Mouse (Mus musculus) heart, adult 2 months (tissue): ENCODE results near the gene Tmem44. TPM values are rescaled to one million over a fixed set of nuclear protein-coding genes. Genes with fewer than 3 reads are reported as not detected.

Experiments
- DNase-seq, 2 experiments: peaks; one replicate each; pipeline ENCODE4 v3.0.0; 2021
- H3K27ac ChIP-seq: fragments of 200-600 bp; 2 replicates; pipeline ENCODE4 v1.8.1; 2022
- H3K27me3 ChIP-seq: fragments of 200-500 bp; 2 replicates; pipeline ENCODE4 v1.6.1; 2012; ENCODE audit warnings: mild to moderate bottlenecking, low read length, inconsistent platforms, mixed read lengths; ENCODE audit not compliant: control insufficient read depth, insufficient read depth
- H3K36me3 ChIP-seq: fragments of 200-500 bp; 2 replicates; pipeline ENCODE4 v1.6.1; 2012; ENCODE audit warnings: low read length, inconsistent platforms; ENCODE audit not compliant: control insufficient read depth, insufficient read depth
- H3K4me1 ChIP-seq: fragments of 200-500 bp; 2 replicates; pipeline ENCODE4 v1.6.1; 2011; ENCODE audit warnings: low read length; ENCODE audit not compliant: control insufficient read depth, insufficient read depth
- H3K4me3 ChIP-seq: fragments of 200-600 bp; 2 replicates; pipeline ENCODE4 v1.8.1; 2022
- H3K79me2 ChIP-seq: fragments of 200-500 bp; replicated peaks from 2 replicates; pipeline ENCODE4 v1.6.1; 2012; ENCODE audit warnings: mild to moderate bottlenecking, inconsistent platforms, low read length, moderate library complexity, mixed read lengths; ENCODE audit not compliant: control insufficient read depth, insufficient read depth
- H3K9ac ChIP-seq: fragments of 200-500 bp; 2 replicates; pipeline ENCODE4 v1.6.1; 2012; ENCODE audit warnings: low read depth, mild to moderate bottlenecking, control low read depth, inconsistent platforms, low read length, mixed read lengths
- CTCF ChIP-seq: fragments of 200-600 bp; IDR thresholded peaks from 2 replicates; pipeline ENCODE4 v1.8.1; 2022; ENCODE audit warnings: antibody characterized with exemption, mild to moderate bottlenecking, moderate library complexity
- EP300 ChIP-seq: fragments of 200-500 bp; IDR thresholded peaks from 2 replicates; pipeline ENCODE4 v1.6.1; 2011; ENCODE audit warnings: low read depth, low read length, control low read depth; ENCODE audit not compliant: insufficient read depth
- POLR2A ChIP-seq: fragments of 200-500 bp; IDR thresholded peaks from 2 replicates; pipeline ENCODE4 v1.6.1; 2011; ENCODE audit warnings: mild to moderate bottlenecking, low read depth, low read length, control low read depth; ENCODE audit not compliant: insufficient read depth
- WGBS: fragments of 180-500 bp; shearing (Covaris S2); methylation state at CpG from one replicate; pipeline ENCODE4 v1.1.7; 2018; 5-methylcytosine and 5-hydroxymethylcytosine counted together
- intact Hi-C: fragments of 180-260 bp; cut with DNase I; formaldehyde crosslinking; loops from one replicate; pipeline ENCODE4 v1.15.1; 2025
- long read RNA-seq: library from polyadenylated mRNA; stranded (forward); transcript quantifications from one replicate; pipeline ENCODE4 v2.0.0, GENCODE M21; 2021
- polyA plus RNA-seq: library from polyadenylated mRNA; depleted of rRNA; stranded (reverse); fragments of >200 nt; gene quantifications from 2 replicates; pipeline ENCODE4 v1.2.3, GENCODE M21; 2012; rRNA removed
- total RNA-seq, 2 experiments: library from RNA; stranded (reverse); gene quantifications; 2 replicates each; pipeline ENCODE4 v1.2.3; 2021

Gene Tmem44
- total RNA-seq (1 to 10 TPM; 4.4 to 5.8 TPM), polyA plus RNA-seq (9.8 and 12.0 TPM in 2 replicates)
- long read RNA-seq, partial matches to known transcripts = 0 of 2 reads
- long read RNA-seq, other reads (novel, unspliced or antisense) = 1 of 2 reads

DNA sequence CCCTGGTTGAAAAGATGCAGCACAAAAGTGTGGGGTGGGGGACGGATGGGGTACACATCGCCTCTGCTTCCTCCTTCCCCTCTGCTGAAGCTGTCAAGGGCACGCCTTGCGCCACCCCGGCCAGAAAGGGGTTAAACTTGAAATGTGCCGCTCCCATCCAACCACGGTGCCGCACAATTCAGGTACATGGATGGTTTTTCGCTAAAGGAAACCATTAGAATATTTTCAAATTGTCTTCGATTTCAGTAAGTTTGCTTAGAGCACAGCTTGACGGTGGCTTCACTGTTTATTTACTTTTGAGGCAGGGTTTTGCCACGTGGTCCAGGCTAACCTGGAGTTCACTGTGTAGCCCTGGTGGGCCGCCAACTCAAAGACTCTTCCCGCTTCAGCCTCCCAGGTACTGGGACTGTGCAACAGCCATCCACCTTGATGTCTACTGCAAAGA lies at the start of gene Tmem44:
Tmem44 (minus strand) TSS at position 95 of the 445 bp plus-strand sequence.
- TF ChIP-seq POLR2A = no peak
- no peak for TF ChIP-seq EP300
- TF ChIP-seq CTCF = no peak
- Histone ChIP-seq H3K9ac (peak within 1 kb of the TSS; percentile 96), H3K79me2 (no peaks in the 10 kb centered on the region), H3K27me3 (no peaks in the 10 kb centered on the region), H3K4me3 (peak within 1 kb of the TSS; percentile 88), H3K36me3 (no peaks in the 10 kb centered on the region), H3K27ac (peak within 1 kb of the TSS; percentile 90), H3K4me1 (peaks cover 12% of the 10 kb centered on the region)
- no peak for DNase-seq
- WGBS = 13% methylated on average over 14 of the region's 14 CpGs
- intact Hi-C loops = loop anchor here (10.0 kb wide), 1 partner anchor 724 kb away; the partner anchor contains the start of gene Ppp1r2

DNA sequence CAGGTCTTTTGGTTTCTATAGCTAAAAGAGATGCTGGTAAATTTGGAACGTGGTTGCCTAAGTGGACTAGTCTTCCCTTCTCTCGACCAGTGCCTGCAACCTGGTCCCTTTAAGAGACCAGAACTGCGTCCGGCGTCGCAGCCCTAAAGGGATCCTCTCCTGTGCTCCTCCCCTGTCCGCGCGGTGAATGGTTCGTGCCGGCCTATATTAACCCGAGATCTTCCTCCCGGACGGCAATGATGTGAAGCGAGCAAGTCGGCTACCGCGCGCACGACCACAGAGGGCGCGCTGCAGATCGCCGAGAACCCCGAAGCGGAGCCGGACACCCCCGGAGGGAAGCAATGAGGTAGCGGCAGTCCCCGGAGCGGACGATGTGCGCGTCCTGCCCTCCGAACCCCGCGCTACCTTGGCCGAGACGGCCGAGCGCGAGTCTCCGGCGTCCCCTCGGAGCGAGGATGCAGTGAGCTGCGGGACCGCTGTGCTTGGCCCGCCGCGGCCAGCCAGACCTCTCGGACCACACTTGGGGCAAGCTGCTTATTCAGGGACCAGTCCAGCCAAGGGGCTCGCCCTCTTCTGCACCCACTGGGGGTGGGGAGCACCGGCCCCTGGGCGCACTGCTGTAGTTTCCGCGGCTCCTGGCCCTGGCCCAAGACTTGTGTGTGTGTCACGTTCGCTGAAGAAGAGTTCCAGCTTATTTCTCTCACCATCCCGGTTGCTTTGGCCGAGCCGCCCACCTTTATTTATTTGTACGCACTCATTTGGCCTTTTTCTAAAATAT lies 49.0 kb upstream of the Tmem44 start, which contains the start of gene Fam43a:
Fam43a (plus strand) TSS at position 233 of the 778 bp plus-strand sequence.
- peak within 1 kb of the TSS; percentile 76 for H3K4me3 ChIP-seq
- H3K36me3 ChIP-seq = peaks cover 4% of the 10 kb centered on the region
- peak; percentile 96 for DNase-seq
- intact Hi-C loops = loop anchor here (1.0 to 2.0 kb wide), 4 partner anchors 93 to 341 kb away; no protein-coding TSS in a partner anchor
- under 1% methylated on average over 63 of the region's 63 CpGs for WGBS
- peaks cover 7% of the 10 kb centered on the region for H3K4me1 ChIP-seq
- H3K27ac ChIP-seq = peak within 1 kb of the TSS; percentile 97
- H3K9ac ChIP-seq = peak within 1 kb of the TSS; percentile 98
- TF ChIP-seq POLR2A (peak; percentile 100), EP300 (peak; percentile 92; the same call in 1 of the 2 replicates), CTCF (peak; percentile 66)
- H3K79me2 ChIP-seq = peaks cover 3% of the 10 kb centered on the region
- no peaks in the 10 kb centered on the region for H3K27me3 ChIP-seq

DNA sequence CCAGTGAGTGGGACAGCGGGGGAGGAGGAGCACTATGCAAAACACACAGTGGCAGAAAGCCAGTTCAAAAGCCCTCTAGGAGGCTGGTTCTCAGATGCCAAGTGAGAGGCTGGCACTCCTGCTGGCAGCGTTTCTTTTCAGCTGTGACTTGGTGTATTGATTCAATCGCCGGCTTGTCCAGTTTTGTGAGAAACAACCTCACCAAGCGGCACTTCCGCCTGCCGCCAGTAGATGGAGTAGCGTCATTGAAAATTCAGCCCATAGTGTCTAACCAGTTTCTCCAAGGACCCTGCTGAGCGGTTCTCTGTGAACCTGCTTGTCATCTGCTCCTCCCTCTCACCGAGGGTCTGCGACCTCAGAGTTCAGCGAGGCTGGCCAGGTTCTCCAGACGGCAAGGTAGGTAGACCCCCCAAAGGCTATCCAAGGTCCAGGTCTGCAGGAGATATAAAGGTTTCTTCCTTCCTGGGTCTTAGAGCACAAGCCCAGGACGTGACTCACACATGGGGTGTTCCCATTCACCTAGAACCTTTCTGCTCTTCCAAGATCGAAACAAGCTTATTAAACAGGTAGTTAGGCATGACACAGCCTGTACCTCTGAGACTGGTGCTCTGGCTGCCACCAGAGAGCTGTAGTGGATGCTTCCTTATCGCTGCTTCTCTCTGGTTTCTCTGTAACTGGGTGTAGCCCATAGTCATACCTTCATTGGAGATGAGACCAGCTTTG lies 46.5 kb upstream of the Tmem44 start:
- Histone ChIP-seq H3K36me3 (no peaks in the 10 kb centered on the region), H3K27me3 (no peaks in the 10 kb centered on the region), H3K4me1 (no peaks in the 10 kb centered on the region), H3K27ac (peak overlapping the region; percentile 2; the same call in 1 of the 2 replicates), H3K79me2 (peaks cover 3% of the 10 kb centered on the region), H3K4me3 (peak overlapping the region; percentile 26; the same call in 1 of the 2 replicates), H3K9ac (no peak overlapping the region; the same call in 1 of the 2 replicates)
- 7% methylated on average over 16 of the region's 16 CpGs for WGBS
- peak; percentile 88 to 94 for DNase-seq
- TF ChIP-seq EP300 = peak; percentile 97
- no peak; the same call in none of the 2 replicates for TF ChIP-seq CTCF
- intact Hi-C loops = loop anchor here (1.0 kb wide), 2 partner anchors 380 to 473 kb away; no protein-coding TSS in a partner anchor

DNA sequence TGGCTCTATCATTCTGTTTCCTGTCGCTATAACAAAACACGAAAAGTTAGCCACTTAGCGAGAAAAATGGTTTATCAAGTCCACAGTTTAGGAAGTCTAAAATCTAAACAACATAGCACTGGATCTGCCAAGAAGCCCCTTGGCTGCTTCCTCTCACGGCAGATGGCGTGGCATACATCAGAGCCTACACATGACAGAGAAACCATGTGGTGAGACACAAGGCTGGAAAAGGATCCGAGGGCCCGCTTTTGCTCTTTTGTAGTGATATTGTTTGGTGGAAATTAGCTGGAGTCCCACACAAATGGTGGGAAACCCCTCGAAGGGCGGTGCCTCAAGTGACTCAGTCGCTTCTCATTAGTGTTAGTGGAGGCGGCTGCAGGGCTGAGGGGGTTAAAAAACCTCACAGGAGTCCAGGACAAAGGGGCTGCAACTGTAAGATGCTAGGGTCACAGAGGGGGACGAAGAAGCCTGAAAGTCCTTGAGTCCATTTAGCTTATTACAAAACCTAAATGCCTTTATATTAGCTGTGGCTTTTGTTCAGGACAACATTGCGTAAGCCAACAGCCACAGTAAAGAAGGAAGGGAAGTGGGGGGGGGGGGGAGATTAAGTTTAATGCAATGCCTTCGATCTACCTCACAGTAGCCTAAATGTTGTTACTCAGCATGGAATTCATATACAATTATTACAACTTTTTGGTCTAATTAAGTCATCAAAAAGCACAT lies 45.4 kb upstream of the Tmem44 start:
- peaks cover 3% of the 10 kb centered on the region for H3K79me2 ChIP-seq
- no peaks in the 10 kb centered on the region for H3K36me3 ChIP-seq
- DNase-seq = no peak
- no peaks in the 10 kb centered on the region for H3K4me1 ChIP-seq
- no peak for TF ChIP-seq EP300
- no peak for TF ChIP-seq POLR2A
- no peak for TF ChIP-seq CTCF
- no peak overlapping the region for H3K4me3 ChIP-seq
- WGBS = 71% methylated on average over 14 of the region's 14 CpGs
- no peak overlapping the region for H3K27ac ChIP-seq
- H3K27me3 ChIP-seq = no peaks in the 10 kb centered on the region
- no peak overlapping the region for H3K9ac ChIP-seq
- intact Hi-C loops = no loop called here

DNA sequence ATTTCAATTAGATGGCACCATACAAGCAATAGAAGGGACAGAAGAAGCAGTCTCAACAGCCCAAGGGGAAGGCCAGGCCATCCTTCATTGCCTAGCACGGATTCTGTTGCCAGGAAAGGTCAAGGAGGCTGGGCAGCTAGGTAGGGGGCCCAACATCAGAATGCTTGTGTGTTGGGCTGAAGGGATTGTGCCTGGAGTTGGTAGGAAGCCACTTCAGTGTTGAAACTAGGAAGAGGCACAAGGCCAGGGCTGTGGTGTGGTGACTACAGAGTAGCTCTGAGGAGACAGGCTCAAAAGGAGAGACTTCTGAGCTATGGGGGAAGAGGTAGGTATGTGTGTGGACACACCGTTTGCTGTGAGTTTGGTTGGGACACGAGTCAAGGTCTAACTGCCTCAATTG lies 44.7 kb upstream of the Tmem44 start:
- 74% methylated on average over 3 of the region's 3 CpGs for WGBS
- H3K36me3 ChIP-seq = no peaks in the 10 kb centered on the region
- no peak overlapping the region for H3K9ac ChIP-seq
- H3K4me1 ChIP-seq = peaks cover 3% of the 10 kb centered on the region
- TF ChIP-seq CTCF (no peak), EP300 (no peak), POLR2A (no peak)
- no peaks in the 10 kb centered on the region for H3K27me3 ChIP-seq
- no peak overlapping the region for H3K27ac ChIP-seq
- no peaks in the 10 kb centered on the region for H3K79me2 ChIP-seq
- DNase-seq = no peak
- no peak overlapping the region for H3K4me3 ChIP-seq
- intact Hi-C loops = no loop called here
